Mouse (Mus musculus) C2C12 (cell line): Measurements from ENCODE around the gene Socs3.

Experiments
- CTCF ChIP-seq: IDR thresholded peaks from one replicate; pipeline ENCODE4 v1.5.1; 2011; ENCODE audit not compliant: control insufficient read depth, insufficient read depth, insufficient read length
- FOSL1 ChIP-seq: IDR thresholded peaks from one replicate; pipeline ENCODE4 v1.8.0; 2011; ENCODE audit warnings: mild to moderate bottlenecking, low read length; ENCODE audit not compliant: poor library complexity, insufficient read depth, severe bottlenecking
- MYOD1 ChIP-seq: IDR thresholded peaks from one replicate; pipeline ENCODE4 v1.6.1; 2011; ENCODE audit warnings: low read depth; ENCODE audit not compliant: control insufficient read depth, insufficient read length
- MYOG ChIP-seq: IDR thresholded peaks from one replicate; pipeline ENCODE4 v1.6.1; 2011; ENCODE audit not compliant: control insufficient read depth, insufficient read length; ENCODE audit errors: extremely low read depth

- TF ChIP-seq CTCF = no peak
- no peak for TF ChIP-seq FOSL1
- TF ChIP-seq MYOG = no peak
- no peak for TF ChIP-seq MYOD1
Observed at GRCm38 (mm10) chr11:117925541-117925940, 44.3 kb downstream of the Socs3 start.
